12 mouse cellular contexts compared by ENCODE assay signal in genomic region chr16:87242027-87242426, GRCm38 (mm10).
"Had no signal": no experiment of that assay in that cellular context is flagged by ENCODE, and none has a peak within 500 bp of the region (broad histone marks: within the 10 kb centered on the region; RNA-seq: fewer than 3 reads in every experiment).

No protein-coding gene starts in this region.

- DNase-seq: retina, postnatal 1 day; right cerebral cortex, adult 18-20 months; right cerebral cortex, postnatal 14 days; right cerebral cortex, postnatal 25 days; right cerebral cortex, postnatal 4 days; spleen, adult 18-20 months; thymus, adult 18-20 months; thymus, adult 2 months; thymus, postnatal 14 days; thymus, postnatal 25 days; thymus, postnatal 36 days; thymus, postnatal 4 days had no signal
